Mouse (Mus musculus): ENCODE results near the gene Mdm2.

- TF ChIP-seq POLR2A (IDR thresholded peaks at IDR 0.05; ENCODE audit: insufficient read depth, low read depth, low read length), result no peak
- no peak for TF ChIP-seq CTCF (IDR thresholded peaks at IDR 0.05; ENCODE audit: insufficient read depth, low read depth, low read length)
Measured at GRCm38 (mm10) chr10:117652930-117653778, 57.4 kb downstream of the Mdm2 start.

Data from olfactory bulb, adult 2 months (tissue).